Mouse (Mus musculus) intestine, embryonic 14.5 days (tissue): ENCODE measurements around the gene Aplnr. TPM values are rescaled to one million over a fixed set of nuclear protein-coding genes. Genes with fewer than 3 reads are reported as not detected.

ENCODE experiments used
- ATAC-seq: fragments of 200-750 bp; cut with Nextera tagmentation; replicated peaks from 2 replicates; pipeline ENCODE4 v1.8.0; 2017; ENCODE audit warnings: low read depth, moderate number of reproducible peaks, moderate TSS enrichment, moderate library complexity; ENCODE audit not compliant: low FRiP score, low TSS enrichment
- DNase-seq: peaks from one replicate; pipeline ENCODE4 v3.0.0-alpha.2; 2018; ENCODE audit warnings: low spot score
- H3K27ac ChIP-seq: fragments of 300-500 bp; sonication (generic); 2 replicates; pipeline ENCODE4 v1.5.1; 2014; ENCODE audit warnings: low read depth, mild to moderate bottlenecking, control low read depth
- H3K27me3 ChIP-seq: fragments of 300-500 bp; sonication (generic); replicated peaks from 2 replicates; pipeline ENCODE4 v1.6.1; 2014; ENCODE audit warnings: low read length, control low read depth; ENCODE audit not compliant: control insufficient read depth, insufficient read depth
- H3K36me3 ChIP-seq: fragments of 300-500 bp; sonication (generic); 2 replicates; pipeline ENCODE4 v1.6.1; 2014; ENCODE audit warnings: low read length, control low read depth; ENCODE audit not compliant: control insufficient read depth, insufficient read depth
- H3K4me1 ChIP-seq: fragments of 300-500 bp; sonication (generic); replicated peaks from 2 replicates; pipeline ENCODE4 v1.6.1; 2014; ENCODE audit warnings: low read length, control low read depth, mixed read lengths; ENCODE audit not compliant: control insufficient read depth, insufficient read depth
- H3K4me2 ChIP-seq: fragments of 300-500 bp; sonication (generic); 2 replicates; pipeline ENCODE4 v1.6.1; 2014; ENCODE audit warnings: low read length
- H3K4me3 ChIP-seq: fragments of 300-500 bp; sonication (generic); 2 replicates; pipeline ENCODE4 v1.5.1; 2014; ENCODE audit warnings: low read depth, low read length, control low read depth, mixed read lengths
- H3K9ac ChIP-seq: fragments of 300-500 bp; sonication (generic); 2 replicates; pipeline ENCODE4 v1.6.1; 2014; ENCODE audit warnings: mild to moderate bottlenecking, low read length
- H3K9me3 ChIP-seq: fragments of 300-500 bp; sonication (generic); 2 replicates; pipeline ENCODE4 v1.6.1; 2016; ENCODE audit warnings: low read length, control low read depth; ENCODE audit not compliant: control insufficient read depth
- WGBS: fragments of 180-500 bp; shearing (Covaris S2); extraction: QIAGEN DNeasy Blood & Tissue Kit; methylation state at CpG from one replicate; pipeline ENCODE4 v1.1.7; 2014; 5-methylcytosine and 5-hydroxymethylcytosine counted together
- polyA plus RNA-seq: library from polyadenylated mRNA; unstranded; fragments of >200 nt; fragmentation: Nextera tagmentation; extraction: Ambion mirVana; gene quantifications from 2 replicates; pipeline ENCODE4 v1.2.1, GENCODE M21; 2014

The Aplnr gene
- polyA plus RNA-seq, 1 experiment from 2014 or later, result 54.3 TPM

- WGBS, result 29% methylated on average over 2 of the region's 2 CpGs
- Histone ChIP-seq H3K27me3 (no peaks in the 10 kb centered on the region), H3K9ac (no peak overlapping the region), H3K4me2 (no peak overlapping the region), H3K4me3 (no peak overlapping the region), H3K9me3 (0 out of 2 replicates have a peak, but pooled peaks cover under 1% of the 10 kb centered on the region), H3K4me1 (peaks cover 2% of the 10 kb centered on the region; the same call in 1 of the 2 replicates), H3K36me3 (no peaks in the 10 kb centered on the region), H3K27ac (no peak overlapping the region)
- DNase-seq (no peak), ATAC-seq (no peak)
These were observed 4.8 kb upstream of the Aplnr start for GRCm38 (mm10) chr2:85131226-85131625.

GRCm38 (mm10) chr2:85131724-85132123, 4.3 kb upstream of the Aplnr start:
- no peak overlapping the region for H3K4me3 ChIP-seq
- 13% methylated on average over 1 of the region's 1 CpGs for WGBS
- no peak overlapping the region for H3K27ac ChIP-seq
- no peaks in the 10 kb centered on the region for H3K9me3 ChIP-seq
- ATAC-seq, result no peak
- H3K27me3 ChIP-seq, result no peaks in the 10 kb centered on the region
- H3K4me1 ChIP-seq, result peaks cover 2% of the 10 kb centered on the region; the same call in 1 of the 2 replicates
- H3K36me3 ChIP-seq, result no peaks in the 10 kb centered on the region
- no peak for DNase-seq
- H3K4me2 ChIP-seq, result no peak overlapping the region
- no peak overlapping the region for H3K9ac ChIP-seq

- DNase-seq, result no peak
- Histone ChIP-seq H3K9me3 (no peaks in the 10 kb centered on the region), H3K9ac (no peak overlapping the region), H3K4me2 (no peak overlapping the region), H3K4me1 (peaks cover 2% of the 10 kb centered on the region; the same call in 1 of the 2 replicates), H3K4me3 (no peak overlapping the region), H3K36me3 (no peaks in the 10 kb centered on the region), H3K27me3 (no peaks in the 10 kb centered on the region), H3K27ac (0 out of 2 replicates have a peak overlapping the region, but pooled peaks have one; percentile 6)
- 34% methylated on average over 2 of the region's 2 CpGs for WGBS
- ATAC-seq, result no peak
These were observed 3.8 kb upstream of the Aplnr start for GRCm38 (mm10) chr2:85132204-85132603.

GRCm38 (mm10) chr2:85135099-85135498, 926 bp upstream of the Aplnr start:
- 45% methylated on average over 1 of the region's 1 CpGs for WGBS
- Histone ChIP-seq H3K27ac (no peak overlapping the region), H3K4me2 (no peak overlapping the region)

GRCm38 (mm10) chr2:85136831-85137520, 951 bp downstream of the Aplnr start:
- no peaks in the 10 kb centered on the region for H3K36me3 ChIP-seq
- 76% methylated on average over 21 of the region's 21 CpGs for WGBS
- no peaks in the 10 kb centered on the region for H3K9me3 ChIP-seq
- DNase-seq (no peak), ATAC-seq (no peak)
- H3K9ac ChIP-seq, result no peak overlapping the region
- no peaks in the 10 kb centered on the region for H3K27me3 ChIP-seq
- peaks cover 2% of the 10 kb centered on the region; the same call in 1 of the 2 replicates for H3K4me1 ChIP-seq
- H3K27ac ChIP-seq, result no peak overlapping the region
- peak overlapping the region; percentile 16; the same call in 1 of the 2 replicates for H3K4me3 ChIP-seq
- no peak overlapping the region for H3K4me2 ChIP-seq

More at GRCm38 (mm10) chr2:85135099-85135498, 926 bp upstream of the Aplnr start:
- H3K27me3 ChIP-seq, result no peaks in the 10 kb centered on the region
- ATAC-seq (no peak), DNase-seq (no peak)
- no peak overlapping the region for H3K4me3 ChIP-seq
- no peaks in the 10 kb centered on the region for H3K36me3 ChIP-seq
- no peak overlapping the region for H3K9ac ChIP-seq
- H3K4me1 ChIP-seq, result peaks cover 2% of the 10 kb centered on the region; the same call in 1 of the 2 replicates
- H3K9me3 ChIP-seq, result no peaks in the 10 kb centered on the region

GRCm38 (mm10) chr2:85137601-85138140, 1.6 kb downstream of the Aplnr start:
- no peaks in the 10 kb centered on the region for H3K36me3 ChIP-seq
- no peak overlapping the region for H3K4me2 ChIP-seq
- 53% methylated on average over 10 of the region's 10 CpGs for WGBS
- H3K27me3 ChIP-seq, result no peaks in the 10 kb centered on the region
- no peaks in the 10 kb centered on the region for H3K9me3 ChIP-seq
- no peak for ATAC-seq
- no peak overlapping the region for H3K27ac ChIP-seq
- DNase-seq, result no peak
- H3K9ac ChIP-seq, result peak overlapping the region; percentile 32
- peak overlapping the region; percentile 16; the same call in 1 of the 2 replicates for H3K4me3 ChIP-seq
- H3K4me1 ChIP-seq, result 0 out of 2 replicates have a peak, but pooled peaks cover 2% of the 10 kb centered on the region

- no peak for ATAC-seq
- WGBS, result 33% methylated on average over 2 of the region's 2 CpGs
- peak overlapping the region; percentile 32 for H3K9ac ChIP-seq
- peak overlapping the region; percentile 10; the same call in 1 of the 2 replicates for H3K4me3 ChIP-seq
- H3K9me3 ChIP-seq, result no peaks in the 10 kb centered on the region
- no peaks in the 10 kb centered on the region for H3K4me1 ChIP-seq
- no peak overlapping the region for H3K27ac ChIP-seq
- no peak overlapping the region for H3K4me2 ChIP-seq
- H3K27me3 ChIP-seq, result no peaks in the 10 kb centered on the region
- no peaks in the 10 kb centered on the region for H3K36me3 ChIP-seq
- no peak for DNase-seq
These were observed 2.1 kb downstream of the Aplnr start for GRCm38 (mm10) chr2:85138143-85138542.

GRCm38 (mm10) chr2:85139393-85139792, 3.4 kb downstream of the Aplnr start:
- H3K9ac ChIP-seq, result peak overlapping the region; percentile 15; the same call in 1 of the 2 replicates
- peak overlapping the region; percentile 10; the same call in 1 of the 2 replicates for H3K4me3 ChIP-seq
- H3K27ac ChIP-seq, result no peak overlapping the region
- H3K9me3 ChIP-seq, result no peaks in the 10 kb centered on the region
- no peaks in the 10 kb centered on the region for H3K36me3 ChIP-seq
- no peak overlapping the region for H3K4me2 ChIP-seq
- DNase-seq (no peak), ATAC-seq (no peak)
- H3K27me3 ChIP-seq, result no peaks in the 10 kb centered on the region
- WGBS, result 52% methylated on average over 4 of the region's 4 CpGs
- H3K4me1 ChIP-seq, result no peaks in the 10 kb centered on the region
